Mouse (Mus musculus): ENCODE data around the gene Olfr1129. TPM values are rescaled to one million over a fixed set of nuclear protein-coding genes. Genes with fewer than 3 reads are reported as not detected.

The Olfr1129 gene
- polyA plus RNA-seq (2017; shearing (Covaris generic)): not detected

GRCm38 (mm10) chr2:87573602-87574001 lies at the start of gene Olfr1129:
Gene Olfr1129 (plus strand): TSS chr2:87573902.

GRCm38 (mm10) chr2:87531496-87531895 lies 42.2 kb upstream of the Olfr1129 start, which contains the start of gene Olfr153:
Gene Olfr153 (plus strand): TSS chr2:87531796.

DNA sequence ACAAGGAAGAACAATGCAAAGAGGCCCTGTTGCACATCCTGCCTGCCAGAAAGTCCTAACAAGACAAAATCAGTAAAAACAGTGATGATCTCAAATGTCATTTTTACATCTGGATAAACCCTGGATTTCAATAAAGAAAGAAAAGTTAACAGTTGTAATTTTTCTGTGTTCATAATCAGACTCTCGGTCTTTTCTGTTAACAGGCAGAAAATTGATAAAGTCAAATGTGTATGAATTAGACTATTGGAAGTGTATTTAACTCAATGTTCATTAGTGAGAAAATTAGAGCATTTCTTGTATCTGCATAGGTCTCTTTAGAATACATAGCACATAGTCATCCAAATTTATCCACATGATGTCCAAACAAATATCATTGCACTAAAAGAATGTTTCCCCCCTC lies 28.3 kb upstream of the Olfr1129 start, which contains the start of gene Olfr1128:
Gene Olfr1128, minus strand, starts transcription at position 101 of the 400 bp plus-strand sequence.

GRCm38 (mm10) chr2:87605912-87606311 lies 32.2 kb downstream of the Olfr1129 start, which contains the start of gene Olfr1130:
Gene Olfr1130 (plus strand): TSS chr2:87606212.

DNA sequence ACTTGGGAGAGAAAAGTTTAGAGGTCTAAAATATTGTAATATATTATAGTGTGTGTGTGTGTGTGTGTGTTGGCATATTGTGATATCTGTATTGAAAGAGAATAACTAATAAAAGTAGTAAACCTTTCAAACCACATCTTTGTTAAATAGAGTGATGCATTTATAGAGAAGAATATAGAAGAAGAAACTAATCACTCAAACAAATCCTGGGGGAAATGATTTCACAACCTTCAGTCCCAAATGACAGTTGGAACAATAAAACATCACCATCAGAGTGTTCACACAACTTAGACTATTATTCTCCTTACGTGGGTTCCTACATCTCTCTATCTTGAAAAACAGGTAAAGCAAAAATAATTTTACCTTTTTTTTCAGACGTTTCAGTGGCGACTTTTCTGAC lies 53.1 kb downstream of the Olfr1129 start, which contains the start of gene Olfr1131:
Gene Olfr1131, plus strand, starts transcription at position 301 of the 400 bp plus-strand sequence.

Other genes with a start within 250 kb of the Olfr1129 start
- gene Olfr1120, start 219.1 kb upstream of the Olfr1129 start, polyA plus RNA-seq (2017; shearing (Covaris generic)): under 1 TPM; 0.11 to 0.24 TPM
- under 1 TPM in 1 of 2 experiments, not detected in 1; 0.42 TPM for gene Olfr1121, start 204.0 kb upstream of the Olfr1129 start, polyA plus RNA-seq (2017; shearing (Covaris generic))
- 1 to 10 TPM in 1 of 2 experiments, under 1 TPM in 1; 0.41 to 1.8 TPM for gene Olfr1122, start 188.1 kb upstream of the Olfr1129 start, polyA plus RNA-seq (2017; shearing (Covaris generic))
- gene Olfr1123, start 157.3 kb upstream of the Olfr1129 start, polyA plus RNA-seq (2017; shearing (Covaris generic)): not detected
- under 1 TPM; 0.31 to 0.48 TPM for gene Olfr1124, start 143.6 kb upstream of the Olfr1129 start, polyA plus RNA-seq (2017; shearing (Covaris generic))
- not detected for gene Olfr1126, start 119.9 kb upstream of the Olfr1129 start, polyA plus RNA-seq (2017; shearing (Covaris generic))
- gene Pramel7, start 76.8 kb upstream of the Olfr1129 start, polyA plus RNA-seq (2017; shearing (Covaris generic)): under 1 TPM in 1 of 2 experiments, not detected in 1; 0.72 TPM
- gene Pramel6, start 67.3 kb upstream of the Olfr1129 start, polyA plus RNA-seq (2017; shearing (Covaris generic)): under 1 TPM in 1 of 2 experiments, not detected in 1; 0.24 TPM
- gene Olfr153, start 42.1 kb upstream of the Olfr1129 start, polyA plus RNA-seq (2017; shearing (Covaris generic)): not detected
- 1 to 10 TPM in 1 of 2 experiments, not detected in 1; 1.3 TPM for gene Olfr1128, start 28.4 kb upstream of the Olfr1129 start, polyA plus RNA-seq (2017; shearing (Covaris generic))
- gene Olfr1130, start 32.3 kb downstream of the Olfr1129 start, polyA plus RNA-seq (2017; shearing (Covaris generic)): not detected
- gene Olfr1131, start 53.2 kb downstream of the Olfr1129 start, polyA plus RNA-seq (2017; shearing (Covaris generic)): not detected
- not detected for gene Olfr1132, start 63.6 kb downstream of the Olfr1129 start, polyA plus RNA-seq (2017; shearing (Covaris generic))
- not detected for gene Olfr1133, start 73.5 kb downstream of the Olfr1129 start, polyA plus RNA-seq (2017; shearing (Covaris generic))
- gene Olfr1134, start 84.6 kb downstream of the Olfr1129 start, polyA plus RNA-seq (2017; shearing (Covaris generic)): under 1 TPM; 0.19 to 0.22 TPM
- gene Olfr1135, start 99.8 kb downstream of the Olfr1129 start, polyA plus RNA-seq (2017; shearing (Covaris generic)): not detected
- not detected for gene Olfr1136, start 120.0 kb downstream of the Olfr1129 start, polyA plus RNA-seq (2017; shearing (Covaris generic))
- gene Olfr1137, start 139.3 kb downstream of the Olfr1129 start, polyA plus RNA-seq (2017; shearing (Covaris generic)): not detected
- under 1 TPM in 1 of 2 experiments, not detected in 1; 0.40 TPM for gene Olfr1138, start 166.1 kb downstream of the Olfr1129 start, polyA plus RNA-seq (2017; shearing (Covaris generic))
- not detected for gene Olfr1140, start 169.8 kb downstream of the Olfr1129 start, polyA plus RNA-seq (2017; shearing (Covaris generic))
- not detected for gene Olfr1141, start 180.1 kb downstream of the Olfr1129 start, polyA plus RNA-seq (2017; shearing (Covaris generic))
- gene Olfr152, start 205.6 kb downstream of the Olfr1129 start, polyA plus RNA-seq (2017; shearing (Covaris generic)): under 1 TPM in 1 of 2 experiments, not detected in 1; 0.13 TPM
- under 1 TPM in 1 of 2 experiments, not detected in 1; 0.71 TPM for gene Olfr1143, start 226.7 kb downstream of the Olfr1129 start, polyA plus RNA-seq (2017; shearing (Covaris generic))
- not detected for gene Olfr1145, start 235.9 kb downstream of the Olfr1129 start, polyA plus RNA-seq (2017; shearing (Covaris generic))

Data from inflammation-experienced regulatory T-cells (primary cell).